Mouse (Mus musculus) forebrain, postnatal 0 days (tissue): ENCODE measurements around the gene Iqck. TPM values are rescaled to one million over a fixed set of nuclear protein-coding genes. Genes with fewer than 3 reads are reported as not detected.
A peak's percentile ranks its signal among the peaks of the same experiment; 100 is the strongest.

Source experiments
- ATAC-seq: fragments of 200-750 bp; cut with Nextera tagmentation; 2 replicates; pipeline ENCODE4 v1.8.0; 2017; ENCODE audit warnings: mild to moderate bottlenecking, moderate library complexity
- DNase-seq: peaks from one replicate; pipeline ENCODE4 v3.0.0-alpha.2; 2015
- H3K27ac ChIP-seq: fragments of 300-500 bp; sonication (generic); 2 replicates; pipeline ENCODE4 v1.5.1; 2014; ENCODE audit warnings: low read depth, mild to moderate bottlenecking, antibody characterized with exemption, low read length, moderate library complexity, mixed read lengths
- H3K27me3 ChIP-seq: fragments of 300-500 bp; sonication (generic); 2 replicates; pipeline ENCODE4 v1.6.1; 2014; ENCODE audit warnings: mild to moderate bottlenecking, low read length, mixed read lengths; ENCODE audit not compliant: insufficient read depth
- H3K36me3 ChIP-seq: fragments of 300-500 bp; sonication (generic); 2 replicates; pipeline ENCODE4 v1.6.1; 2014; ENCODE audit warnings: mild to moderate bottlenecking, moderate library complexity; ENCODE audit not compliant: insufficient read depth
- H3K4me1 ChIP-seq: fragments of 300-500 bp; sonication (generic); 2 replicates; pipeline ENCODE4 v1.6.1; 2014; ENCODE audit warnings: antibody characterized with exemption; ENCODE audit not compliant: insufficient read depth
- H3K4me2 ChIP-seq: fragments of 300-500 bp; sonication (generic); 2 replicates; pipeline ENCODE4 v1.6.1; 2014; ENCODE audit warnings: low read depth, mild to moderate bottlenecking, moderate library complexity
- H3K4me3 ChIP-seq: fragments of 300-500 bp; sonication (generic); 2 replicates; pipeline ENCODE4 v1.5.1; 2014; ENCODE audit warnings: low read depth, low read length, mixed read lengths
- H3K9ac ChIP-seq: fragments of 300-500 bp; sonication (generic); 2 replicates; pipeline ENCODE4 v1.6.1; 2014; ENCODE audit warnings: mild to moderate bottlenecking
- H3K9me3 ChIP-seq: fragments of 300-500 bp; sonication (generic); 2 replicates; pipeline ENCODE4 v1.6.1; 2016; ENCODE audit warnings: low read length
- CTCF ChIP-seq: sonication (generic); IDR thresholded peaks from 2 replicates; pipeline ENCODE4 v1.5.1; 2016; ENCODE audit warnings: antibody characterized with exemption, control low read depth, low read depth
- WGBS: fragments of 180-500 bp; shearing (Covaris S2); extraction: QIAGEN DNeasy Blood & Tissue Kit; methylation state at CpG from one replicate; pipeline ENCODE4 v1.1.7; 2014; 5-methylcytosine and 5-hydroxymethylcytosine counted together
- polyA plus RNA-seq: library from polyadenylated mRNA; unstranded; fragments of >200 nt; fragmentation: Nextera tagmentation; extraction: Ambion mirVana; gene quantifications from 2 replicates; pipeline ENCODE4 v1.2.1, GENCODE M21; 2015
- total RNA-seq: library from RNA; depleted of rRNA; stranded (reverse); fragments of >200 nt; gene quantifications from 2 replicates; pipeline ENCODE4 v1.2.3, GENCODE M21; 2014

Iqck gene
- total and polyA plus RNA-seq, 2 experiments from 2014 or later, result 6.2 to 7.1 TPM

- no peak overlapping the region for H3K27ac ChIP-seq
- no peak overlapping the region for H3K9ac ChIP-seq
- DNase-seq (no peak), ATAC-seq (no peak)
- H3K27me3 ChIP-seq, result no peaks in the 10 kb centered on the region
- H3K4me3 ChIP-seq, result no peak overlapping the region
- no peak overlapping the region for H3K4me2 ChIP-seq
- 35% methylated on average over 7 of the region's 7 CpGs for WGBS
- no peaks in the 10 kb centered on the region for H3K4me1 ChIP-seq
- H3K9me3 ChIP-seq, result no peaks in the 10 kb centered on the region
- no peak for TF ChIP-seq CTCF
- H3K36me3 ChIP-seq, result no peaks in the 10 kb centered on the region
Observed at GRCm38 (mm10) chr7:118965198-118965597, 109.6 kb downstream of the Iqck start.

DNA sequence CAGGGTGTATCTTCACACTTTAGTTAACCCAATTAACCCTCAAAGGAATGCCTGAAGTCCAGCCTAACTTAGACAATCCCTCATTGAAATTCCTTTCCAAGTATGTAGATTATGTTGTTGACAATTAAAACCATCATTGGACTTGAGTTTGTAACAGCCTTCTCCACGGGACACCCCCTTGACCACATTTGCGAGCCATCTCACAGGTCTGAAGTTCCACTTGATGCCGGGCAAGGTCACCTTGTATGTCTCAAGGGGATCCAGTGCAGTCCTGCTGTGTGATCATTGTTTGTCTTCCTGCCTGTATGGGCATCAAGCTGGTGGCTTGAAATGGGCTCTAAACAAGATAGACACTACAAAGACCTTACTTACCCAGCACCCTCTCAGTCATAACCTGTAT is 113.3 kb downstream of the Iqck start:
- Histone ChIP-seq H3K9ac (no peak overlapping the region), H3K27me3 (no peaks in the 10 kb centered on the region), H3K4me2 (no peak overlapping the region), H3K9me3 (no peaks in the 10 kb centered on the region), H3K27ac (no peak overlapping the region), H3K36me3 (no peaks in the 10 kb centered on the region; the same call in 1 of the 2 replicates), H3K4me3 (no peak overlapping the region), H3K4me1 (no peaks in the 10 kb centered on the region)
- DNase-seq, result no peak
- whole genome bisulfite sequencing, result 82% methylated on average over 3 of the region's 3 CpGs
- ATAC-seq, result no peak
- no peak for TF ChIP-seq CTCF

GRCm38 (mm10) chr7:118971499-118971898 is 115.9 kb downstream of the Iqck start:
- WGBS, result 79% methylated on average over 8 of the region's 8 CpGs
- H3K27ac ChIP-seq, result no peak overlapping the region
- H3K4me1 ChIP-seq, result no peaks in the 10 kb centered on the region; the same call in 1 of the 2 replicates
- H3K4me3 ChIP-seq, result no peak overlapping the region
- TF ChIP-seq CTCF, result no peak
- DNase-seq (no peak), ATAC-seq (no peak)
- no peaks in the 10 kb centered on the region for H3K9me3 ChIP-seq
- no peak overlapping the region for H3K9ac ChIP-seq
- H3K4me2 ChIP-seq, result no peak overlapping the region
- H3K27me3 ChIP-seq, result no peaks in the 10 kb centered on the region
- H3K36me3 ChIP-seq, result no peaks in the 10 kb centered on the region; the same call in 1 of the 2 replicates

DNA sequence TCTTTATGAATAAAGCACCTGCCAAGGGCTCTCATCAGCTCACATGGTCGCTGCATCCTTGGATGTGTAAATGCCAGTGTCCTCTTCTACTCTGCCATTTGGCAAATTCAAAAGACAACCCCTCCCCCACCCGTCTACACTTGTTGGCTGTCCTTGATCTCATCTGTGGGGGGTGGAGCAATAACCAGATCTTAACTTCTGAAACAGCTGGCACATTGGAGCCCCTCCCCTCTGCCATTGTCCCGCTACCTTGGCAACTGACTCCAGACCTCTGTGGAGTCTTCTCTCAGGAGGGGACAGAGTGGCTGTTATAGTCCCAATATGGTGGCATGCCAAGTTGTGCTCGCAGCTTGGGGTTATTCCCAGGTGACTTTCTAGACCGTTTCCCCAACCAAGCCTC is 116.8 kb downstream of the Iqck start:
- Histone ChIP-seq H3K36me3 (no peaks in the 10 kb centered on the region; the same call in 1 of the 2 replicates), H3K4me1 (peaks cover 6% of the 10 kb centered on the region; the same call in 1 of the 2 replicates), H3K4me3 (no peak overlapping the region), H3K9ac (no peak overlapping the region), H3K4me2 (no peak overlapping the region), H3K27me3 (no peaks in the 10 kb centered on the region), H3K27ac (no peak overlapping the region), H3K9me3 (no peaks in the 10 kb centered on the region)
- 57% methylated on average over 5 of the region's 5 CpGs for WGBS
- ATAC-seq, result no peak
- no peak for DNase-seq
- no peak for TF ChIP-seq CTCF

DNA sequence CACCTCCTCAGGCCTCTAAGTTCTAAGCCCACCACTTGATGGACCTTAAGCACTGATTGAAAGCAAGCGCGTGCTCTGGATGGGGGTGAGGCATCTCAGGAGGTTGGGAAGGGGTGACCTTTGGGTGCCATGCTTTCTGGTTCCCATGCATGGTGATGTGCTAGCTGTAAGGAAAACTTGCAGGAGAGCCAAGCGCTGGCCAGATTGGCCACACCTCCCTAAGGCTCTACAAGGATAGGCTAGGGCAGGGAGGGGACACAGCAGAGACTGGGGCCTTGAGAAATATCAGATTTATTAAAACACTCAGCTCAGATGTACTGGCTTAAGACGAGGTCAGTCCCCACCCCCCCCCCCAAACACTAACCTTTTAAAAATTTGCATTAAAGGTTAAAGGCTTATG is 117.8 kb downstream of the Iqck start:
- Histone ChIP-seq H3K4me1 (peaks cover 7% of the 10 kb centered on the region; the same call in 1 of the 2 replicates), H3K4me3 (no peak overlapping the region), H3K9ac (no peak overlapping the region), H3K4me2 (no peak overlapping the region), H3K36me3 (no peaks in the 10 kb centered on the region; the same call in 1 of the 2 replicates), H3K9me3 (no peaks in the 10 kb centered on the region), H3K27ac (no peak overlapping the region), H3K27me3 (no peaks in the 10 kb centered on the region)
- no peak for TF ChIP-seq CTCF
- no peak for ATAC-seq
- WGBS, result 86% methylated on average over 4 of the region's 4 CpGs
- DNase-seq, result no peak

- DNase-seq, result no peak
- H3K9ac ChIP-seq, result peak overlapping the region; percentile 32
- H3K27me3 ChIP-seq, result no peaks in the 10 kb centered on the region
- H3K4me2 ChIP-seq, result peak overlapping the region; percentile 45
- WGBS, result 74% methylated on average over 3 of the region's 3 CpGs
- H3K27ac ChIP-seq, result peak overlapping the region; percentile 71
- no peaks in the 10 kb centered on the region for H3K9me3 ChIP-seq
- peak; percentile 1; the same call in 1 of the 2 replicates for ATAC-seq
- H3K4me1 ChIP-seq, result peaks cover 7% of the 10 kb centered on the region; the same call in 1 of the 2 replicates
- no peak for TF ChIP-seq CTCF
- H3K36me3 ChIP-seq, result no peaks in the 10 kb centered on the region; the same call in 1 of the 2 replicates
- H3K4me3 ChIP-seq, result 0 out of 2 replicates have a peak overlapping the region, but pooled peaks have one; percentile 21
Observed at GRCm38 (mm10) chr7:118975837-118976236, 120.3 kb downstream of the Iqck start.

GRCm38 (mm10) chr7:118976414-118977166 is 121.0 kb downstream of the Iqck start:
- no peaks in the 10 kb centered on the region; the same call in 1 of the 2 replicates for H3K36me3 ChIP-seq
- peak overlapping the region; percentile 21; the same call in 1 of the 2 replicates for H3K4me3 ChIP-seq
- peak overlapping the region; percentile 32 for H3K9ac ChIP-seq
- no peaks in the 10 kb centered on the region for H3K9me3 ChIP-seq
- ATAC-seq (peak; percentile 85), DNase-seq (peak; percentile 73)
- TF ChIP-seq CTCF, result no peak
- H3K27me3 ChIP-seq, result no peaks in the 10 kb centered on the region
- peak overlapping the region; percentile 71 for H3K27ac ChIP-seq
- H3K4me2 ChIP-seq, result peak overlapping the region; percentile 45
- 15% methylated on average over 14 of the region's 14 CpGs for WGBS
- peaks cover 7% of the 10 kb centered on the region; the same call in 1 of the 2 replicates for H3K4me1 ChIP-seq
